Mouse (Mus musculus): ENCODE measurements around the gene Gcc1. TPM values are rescaled to one million over a fixed set of nuclear protein-coding genes. Genes with fewer than 3 reads are reported as not detected.

Gcc1 gene
- polyA plus RNA-seq (2012; rRNA removed) = 6.9 and 7.1 TPM in 2 replicates

GRCm38 (mm10) chr6:28428290-28428689, at the start of gene Gcc1:
Gene Gcc1 (minus strand): TSS chr6:28428390.

GRCm38 (mm10) chr6:28474839-28475238, 46.6 kb upstream of the Gcc1 start, which contains the start of gene Snd1:
Gene Snd1 (plus strand): TSS chr6:28475139.

GRCm38 (mm10) chr6:28449253-28449652, 21.1 kb upstream of the Gcc1 start, which contains the start of gene Pax4:
Gene Pax4 (minus strand): TSS chr6:28449353.

GRCm38 (mm10) chr6:28427096-28427839, 922 bp downstream of the Gcc1 start, which contains the start of gene Fscn3:
Gene Fscn3 (plus strand): TSS chr6:28427789.

GRCm38 (mm10) chr6:28423313-28423712, 4.9 kb downstream of the Gcc1 start, which contains the start of gene Arf5:
Gene Arf5 (plus strand): TSS chr6:28423560.

GRCm38 (mm10) chr6:28397681-28398203, 30.4 kb downstream of the Gcc1 start, which contains the start of gene Zfp800:
Gene Zfp800 (minus strand): TSS chr6:28398005.

Other genes with a start within 250 kb of the Gcc1 start
- 6.4 and 7.5 TPM in 2 replicates for gene Zfp800, start 30.4 kb downstream of the Gcc1 start, polyA plus RNA-seq (2012; rRNA removed)
- 422 and 440 TPM in 2 replicates for gene Arf5, start 4.8 kb downstream of the Gcc1 start, polyA plus RNA-seq (2012; rRNA removed)
- 0.05 and 0.15 TPM in 2 replicates for gene Fscn3, start 601 bp downstream of the Gcc1 start, polyA plus RNA-seq (2012; rRNA removed)
- 0.27 TPM in 1 of 2 replicates, not detected in the other for gene Pax4, start 21.0 kb upstream of the Gcc1 start, polyA plus RNA-seq (2012; rRNA removed)
- gene Snd1, start 46.7 kb upstream of the Gcc1 start, polyA plus RNA-seq (2012; rRNA removed) = 60.2 and 67.7 TPM in 2 replicates